Mouse (Mus musculus) kidney, embryonic 16.5 days (tissue): ENCODE results near the gene Angel1. TPM values are rescaled to one million over a fixed set of nuclear protein-coding genes. Genes with fewer than 3 reads are reported as not detected.

Source experiments
- ATAC-seq: fragments of 200-750 bp; cut with Nextera tagmentation; 2 replicates; pipeline ENCODE4 v1.8.0; 2017; ENCODE audit warnings: moderate TSS enrichment; ENCODE audit not compliant: low FRiP score, low TSS enrichment
- H3K27ac ChIP-seq: fragments of 300-500 bp; sonication (generic); 2 replicates; pipeline ENCODE4 v1.5.1; 2014; ENCODE audit warnings: low read length
- H3K27me3 ChIP-seq: fragments of 300-500 bp; sonication (generic); 2 replicates; pipeline ENCODE4 v1.6.1; 2014; ENCODE audit warnings: low read length, control low read depth, mixed read lengths; ENCODE audit not compliant: insufficient read depth
- H3K36me3 ChIP-seq: fragments of 300-500 bp; sonication (generic); 2 replicates; pipeline ENCODE4 v1.6.1; 2014; ENCODE audit warnings: low read length, control low read depth, mixed read lengths; ENCODE audit not compliant: insufficient read depth
- H3K4me1 ChIP-seq: fragments of 300-500 bp; sonication (generic); 2 replicates; pipeline ENCODE4 v1.6.1; 2014; ENCODE audit warnings: low read length, control low read depth, mixed read lengths; ENCODE audit not compliant: insufficient read depth
- H3K4me2 ChIP-seq: fragments of 300-500 bp; sonication (generic); replicated peaks from 2 replicates; pipeline ENCODE4 v1.6.1; 2014; ENCODE audit warnings: low read depth, low read length
- H3K4me3 ChIP-seq: fragments of 300-500 bp; sonication (generic); 2 replicates; pipeline ENCODE4 v1.5.1; 2014; ENCODE audit warnings: mild to moderate bottlenecking, low read length
- H3K9ac ChIP-seq: fragments of 300-500 bp; sonication (generic); replicated peaks from 2 replicates; pipeline ENCODE4 v1.6.1; 2014; ENCODE audit warnings: low read length
- H3K9me3 ChIP-seq: fragments of 300-500 bp; sonication (generic); 2 replicates; pipeline ENCODE4 v1.6.1; 2016; ENCODE audit warnings: low read length, control low read depth
- WGBS: fragments of 180-500 bp; shearing (Covaris S2); extraction: QIAGEN DNeasy Blood & Tissue Kit; methylation state at CpG from one replicate; pipeline ENCODE4 v1.1.7; 2014; 5-methylcytosine and 5-hydroxymethylcytosine counted together
- polyA plus RNA-seq: library from polyadenylated mRNA; unstranded; fragments of >200 nt; fragmentation: Nextera tagmentation; extraction: Ambion mirVana; gene quantifications from 2 replicates; pipeline ENCODE4 v1.2.1, GENCODE M21; 2015

The Angel1 gene
- polyA plus RNA-seq, 1 experiment from 2014 or later, result 11.9 TPM

GRCm38 (mm10) chr12:86766467-86766866, 40.2 kb upstream of the Angel1 start:
- Histone ChIP-seq H3K9ac (no peak overlapping the region), H3K4me3 (no peak overlapping the region), H3K9me3 (no peaks in the 10 kb centered on the region), H3K36me3 (no peaks in the 10 kb centered on the region), H3K4me2 (no peak overlapping the region), H3K27me3 (no peaks in the 10 kb centered on the region), H3K4me1 (peaks cover 4% of the 10 kb centered on the region; the same call in 1 of the 2 replicates), H3K27ac (no peak overlapping the region)
- no peak for ATAC-seq
- WGBS, result 82% methylated on average over 8 of the region's 8 CpGs

GRCm38 (mm10) chr12:86764060-86764459, 37.8 kb upstream of the Angel1 start:
- H3K27me3 ChIP-seq, result no peaks in the 10 kb centered on the region
- 74% methylated on average over 6 of the region's 6 CpGs for WGBS
- H3K4me2 ChIP-seq, result no peak overlapping the region
- H3K27ac ChIP-seq, result no peak overlapping the region
- H3K36me3 ChIP-seq, result no peaks in the 10 kb centered on the region
- H3K4me3 ChIP-seq, result no peak overlapping the region
- no peak overlapping the region for H3K9ac ChIP-seq
- no peak for ATAC-seq
- peaks cover 5% of the 10 kb centered on the region; the same call in 1 of the 2 replicates for H3K9me3 ChIP-seq
- H3K4me1 ChIP-seq, result no peaks in the 10 kb centered on the region

GRCm38 (mm10) chr12:86761036-86761435, 34.8 kb upstream of the Angel1 start:
- H3K4me3 ChIP-seq, result no peak overlapping the region
- H3K27ac ChIP-seq, result no peak overlapping the region
- no peak overlapping the region for H3K4me2 ChIP-seq
- H3K27me3 ChIP-seq, result no peaks in the 10 kb centered on the region
- ATAC-seq, result no peak
- H3K9ac ChIP-seq, result no peak overlapping the region
- H3K36me3 ChIP-seq, result no peaks in the 10 kb centered on the region
- WGBS, result 75% methylated on average over 13 of the region's 13 CpGs
- H3K9me3 ChIP-seq, result peaks cover 5% of the 10 kb centered on the region; the same call in 1 of the 2 replicates
- H3K4me1 ChIP-seq, result no peaks in the 10 kb centered on the region

GRCm38 (mm10) chr12:86734319-86734810, 8.1 kb upstream of the Angel1 start, which contains the start of gene Lrrc74a:
TSS of gene Lrrc74a (plus strand) at chr12:86734369.
- no peak for ATAC-seq
- Histone ChIP-seq H3K36me3 (no peaks in the 10 kb centered on the region), H3K4me2 (no peak within 1 kb of the TSS), H3K9me3 (no peaks in the 10 kb centered on the region), H3K27ac (no peak within 1 kb of the TSS), H3K4me1 (no peaks in the 10 kb centered on the region), H3K27me3 (no peaks in the 10 kb centered on the region), H3K9ac (no peak within 1 kb of the TSS), H3K4me3 (no peak within 1 kb of the TSS)
- WGBS, result 85% methylated on average over 8 of the region's 8 CpGs

GRCm38 (mm10) chr12:86725706-86726105, 554 bp downstream of the Angel1 start:
- peak overlapping the region; percentile 80 for H3K9ac ChIP-seq

GRCm38 (mm10) chr12:86724300-86724699, 2.0 kb downstream of the Angel1 start:
- ATAC-seq, result no peak
- H3K36me3 ChIP-seq, result no peaks in the 10 kb centered on the region
- H3K4me2 ChIP-seq, result no peak overlapping the region
- no peaks in the 10 kb centered on the region for H3K27me3 ChIP-seq
- no peak overlapping the region for H3K9ac ChIP-seq
- no peak overlapping the region for H3K27ac ChIP-seq
- peaks cover 5% of the 10 kb centered on the region; the same call in 1 of the 2 replicates for H3K4me1 ChIP-seq
- no peaks in the 10 kb centered on the region for H3K9me3 ChIP-seq
- no peak overlapping the region for H3K4me3 ChIP-seq
- 81% methylated on average over 2 of the region's 2 CpGs for WGBS

More at GRCm38 (mm10) chr12:86725706-86726105, 554 bp downstream of the Angel1 start:
- Histone ChIP-seq H3K4me1 (peaks cover 5% of the 10 kb centered on the region; the same call in 1 of the 2 replicates), H3K9me3 (no peaks in the 10 kb centered on the region), H3K4me2 (peak overlapping the region; percentile 98), H3K36me3 (no peaks in the 10 kb centered on the region), H3K4me3 (peak overlapping the region; percentile 85), H3K27ac (peak overlapping the region; percentile 66; the same call in 1 of the 2 replicates), H3K27me3 (no peaks in the 10 kb centered on the region)
- peak; percentile 56; the same call in 1 of the 2 replicates for ATAC-seq
- 1% methylated on average over 19 of the region's 19 CpGs for WGBS

- Histone ChIP-seq H3K27me3 (no peaks in the 10 kb centered on the region), H3K4me3 (no peak overlapping the region), H3K4me1 (peaks cover 5% of the 10 kb centered on the region; the same call in 1 of the 2 replicates), H3K9ac (no peak overlapping the region), H3K4me2 (no peak overlapping the region), H3K9me3 (no peaks in the 10 kb centered on the region), H3K27ac (no peak overlapping the region), H3K36me3 (no peaks in the 10 kb centered on the region)
- WGBS, result 83% methylated on average over 5 of the region's 5 CpGs
- no peak for ATAC-seq
Measured at GRCm38 (mm10) chr12:86721453-86721852, 4.8 kb downstream of the Angel1 start.

- no peak overlapping the region for H3K4me3 ChIP-seq
- H3K9me3 ChIP-seq, result no peaks in the 10 kb centered on the region
- H3K9ac ChIP-seq, result no peak overlapping the region
- peaks cover under 1% of the 10 kb centered on the region; the same call in 1 of the 2 replicates for H3K4me1 ChIP-seq
- no peaks in the 10 kb centered on the region for H3K36me3 ChIP-seq
- H3K27ac ChIP-seq, result no peak overlapping the region
- 83% methylated on average over 18 of the region's 18 CpGs for WGBS
- no peak overlapping the region for H3K4me2 ChIP-seq
- ATAC-seq, result no peak
- H3K27me3 ChIP-seq, result no peaks in the 10 kb centered on the region
Measured at GRCm38 (mm10) chr12:86719961-86720639, 6.2 kb downstream of the Angel1 start.

- Histone ChIP-seq H3K9ac (no peak overlapping the region), H3K4me1 (no peaks in the 10 kb centered on the region), H3K9me3 (no peaks in the 10 kb centered on the region), H3K27me3 (no peaks in the 10 kb centered on the region), H3K4me2 (no peak overlapping the region), H3K36me3 (no peaks in the 10 kb centered on the region), H3K27ac (no peak overlapping the region), H3K4me3 (no peak overlapping the region)
- no peak for ATAC-seq
- 84% methylated on average over 11 of the region's 11 CpGs for WGBS
Measured at GRCm38 (mm10) chr12:86716962-86717361, 9.3 kb downstream of the Angel1 start.

GRCm38 (mm10) chr12:86715401-86715800, 10.9 kb downstream of the Angel1 start:
- H3K4me3 ChIP-seq, result no peak overlapping the region
- no peak overlapping the region for H3K9ac ChIP-seq
- WGBS, result 55% methylated on average over 5 of the region's 5 CpGs
- no peak for ATAC-seq
- H3K4me2 ChIP-seq, result no peak overlapping the region
- no peaks in the 10 kb centered on the region for H3K27me3 ChIP-seq
- H3K4me1 ChIP-seq, result no peaks in the 10 kb centered on the region
- no peak overlapping the region for H3K27ac ChIP-seq
- H3K9me3 ChIP-seq, result no peaks in the 10 kb centered on the region
- H3K36me3 ChIP-seq, result no peaks in the 10 kb centered on the region
